Mouse (Mus musculus) mature B cell (primary cell): ENCODE data around the gene Ripk1.

Experiments
- in situ Hi-C: fragments of 300-500 bp; cut with MboI; formaldehyde crosslinking; loops from 2 replicates; pipeline ENCODE4 v1.14.3; 2019

Ripk1 gene

DNA sequence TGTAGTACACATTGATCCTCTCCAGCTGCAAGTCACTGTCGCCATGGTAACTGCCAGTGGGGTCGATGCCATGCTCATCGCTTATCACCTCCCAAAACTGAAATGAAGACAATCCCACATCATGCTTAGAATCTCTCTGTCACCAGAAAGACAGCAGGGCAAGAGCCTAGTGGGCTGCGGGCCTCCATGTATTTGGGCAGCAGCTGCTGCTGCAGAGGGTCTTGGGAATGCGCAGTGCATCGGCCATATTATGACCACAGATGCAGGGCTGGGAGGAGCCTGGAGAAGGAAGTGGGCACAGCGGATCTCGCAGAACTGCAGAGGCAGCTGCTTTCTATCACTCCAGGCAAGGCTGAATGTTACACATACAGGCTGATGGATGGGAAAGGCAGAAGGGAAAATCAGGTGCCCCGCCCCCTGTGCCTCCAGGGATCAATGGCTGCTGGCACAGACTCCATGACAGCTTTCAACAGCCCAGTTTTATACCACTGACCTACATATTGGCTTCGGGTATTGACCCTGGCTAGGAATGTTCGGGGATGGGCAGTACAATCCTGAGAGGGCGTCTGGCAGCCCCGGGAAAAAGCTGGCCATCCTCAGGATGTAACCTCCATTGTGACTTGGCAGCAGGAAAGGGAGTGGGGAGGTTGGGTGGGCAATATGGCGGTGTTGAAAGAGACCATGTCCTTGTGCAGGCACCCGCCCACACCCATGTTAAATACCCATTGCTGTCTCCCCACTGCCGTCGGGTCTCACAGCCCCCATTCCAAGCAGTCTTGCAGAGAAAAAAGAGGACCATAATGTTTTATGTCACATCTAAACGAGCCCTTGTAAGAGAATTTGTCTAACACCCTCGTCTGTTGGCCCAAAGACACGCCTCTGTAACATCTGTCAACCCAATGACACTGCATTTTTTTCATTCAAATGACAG lies 74.7 kb downstream of the Ripk1 start:
- in situ Hi-C loops, result no loop called here

- in situ Hi-C loops, result no loop called here
These were observed 75.5 kb downstream of the Ripk1 start, which contains the start of gene Tubb2a for GRCm38 (mm10) chr13:34077492-34078271. TSS of gene Tubb2a (minus strand) at chr13:34078007.

- in situ Hi-C loops, result no loop called here
These were observed 76.5 kb downstream of the Ripk1 start for GRCm38 (mm10) chr13:34078500-34079280.

DNA sequence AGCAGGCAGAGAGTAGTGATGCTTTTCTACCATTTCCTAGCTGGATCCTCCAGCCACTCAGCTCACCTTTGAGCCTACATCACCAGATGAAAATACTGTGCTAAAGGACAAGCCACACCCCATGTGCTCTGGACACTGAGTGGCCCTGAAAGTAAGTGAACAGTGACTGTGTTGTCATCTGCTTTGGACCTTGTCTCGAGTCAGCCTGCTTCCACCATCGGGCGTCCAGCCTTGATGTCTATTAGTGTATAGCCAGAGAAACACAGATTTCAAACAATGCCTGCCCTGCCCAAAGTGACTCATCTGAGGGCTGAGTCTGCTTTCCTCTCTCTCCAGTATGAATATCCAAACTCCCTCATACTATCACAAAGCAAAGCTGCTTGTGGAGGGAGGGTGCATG lies 77.6 kb downstream of the Ripk1 start:
- in situ Hi-C loops, result no loop called here

- in situ Hi-C loops, result no loop called here
These were observed 79.8 kb downstream of the Ripk1 start for GRCm38 (mm10) chr13:34081926-34082325.

GRCm38 (mm10) chr13:34084026-34084750 lies 82.0 kb downstream of the Ripk1 start:
- in situ Hi-C loops, result no loop called here
